Mouse (Mus musculus): ENCODE results near the gene Thap4. TPM values are rescaled to one million over a fixed set of nuclear protein-coding genes. Genes with fewer than 3 reads are reported as not detected.
"Not testable (repeated sequence)": the region's sequence is repeated elsewhere in the genome, so short reads cannot be mapped to it uniquely, and the experiment has no call there.

Thap4 gene
- polyA plus RNA-seq, 1 experiment from 2014 or later, result 75.3 TPM

GRCm38 (mm10) chr1:93769901-93770300 is 15.2 kb upstream of the Thap4 start:
- H3K36me3 ChIP-seq (ENCODE audit: insufficient read depth, low read length), result peaks cover 34% of the 10 kb centered on the region
- no peaks in the 10 kb centered on the region for H3K9me3 ChIP-seq (ENCODE audit: low read length)
- H3K27ac ChIP-seq (ENCODE audit: low read length), result no peak overlapping the region
- H3K4me3 ChIP-seq (ENCODE audit: low read length), result no peak overlapping the region
- 90% methylated on average over 3 of the region's 3 CpGs for WGBS
- H3K4me1 ChIP-seq (ENCODE audit: insufficient read depth, low read length), result no peaks in the 10 kb centered on the region; the same call in 1 of the 2 replicates
- no peak overlapping the region for H3K4me2 ChIP-seq (replicated peaks; ENCODE audit: low read depth, low read length)
- ATAC-seq (ENCODE audit: low FRiP score, low TSS enrichment), result no peak
- H3K9ac ChIP-seq (replicated peaks; ENCODE audit: low read length), result no peak overlapping the region
- H3K27me3 ChIP-seq (ENCODE audit: insufficient read depth, low read length), result no peaks in the 10 kb centered on the region

DNA sequence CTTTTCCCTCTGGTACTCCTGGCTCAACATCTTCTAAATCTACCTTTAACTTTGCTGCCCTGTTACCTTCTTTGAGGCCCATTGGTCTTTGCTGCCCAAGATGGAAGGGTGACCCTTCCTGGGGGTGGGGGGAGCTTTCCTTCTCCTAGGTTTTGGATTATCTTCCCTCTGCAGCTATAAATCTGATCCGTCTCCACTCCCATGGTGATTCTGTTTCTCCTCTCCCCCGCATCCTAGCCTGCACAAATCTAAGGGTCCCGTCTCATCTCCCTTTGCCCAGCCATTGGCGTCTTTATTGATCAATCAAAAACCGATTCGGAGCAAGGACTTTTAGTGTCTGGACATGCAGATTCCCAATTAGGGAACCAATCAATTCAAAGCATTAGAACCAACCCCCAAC is 12.9 kb upstream of the Thap4 start:
- WGBS, result 58% methylated on average over 6 of the region's 6 CpGs

DNA sequence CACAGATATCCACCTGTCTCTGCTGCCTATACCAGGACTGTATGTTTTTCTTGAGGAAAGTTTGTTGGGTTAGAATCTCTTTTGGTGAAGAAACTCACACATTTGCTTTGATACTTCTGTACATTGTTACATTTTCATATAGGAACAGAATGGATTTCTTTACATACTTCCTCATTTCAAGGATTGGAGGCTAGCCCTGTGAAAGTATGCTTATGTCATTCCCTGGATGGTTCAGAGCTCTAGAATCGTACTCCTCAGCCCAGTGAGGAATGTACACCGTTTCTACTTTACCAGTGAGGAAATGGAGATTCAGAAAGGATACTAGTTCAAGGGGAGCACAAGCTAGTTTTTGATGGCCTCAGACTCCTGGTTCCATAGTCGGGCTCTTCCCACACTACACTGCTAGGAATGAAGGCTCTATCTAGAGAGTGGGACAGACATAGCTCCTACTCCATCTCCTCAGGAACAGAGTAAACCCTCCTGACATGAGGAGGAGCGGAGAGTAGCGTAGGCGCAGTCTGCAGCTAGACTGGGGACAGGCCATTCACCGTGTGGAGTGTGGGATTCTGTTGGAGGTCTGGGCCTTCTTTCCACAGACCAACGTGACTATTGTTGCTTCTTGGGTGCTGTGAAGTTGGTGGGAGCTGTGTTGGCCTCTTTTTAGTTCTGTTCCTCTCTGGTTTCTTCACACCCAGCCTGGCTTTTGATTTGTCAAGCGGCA is 10.4 kb upstream of the Thap4 start:
- Histone ChIP-seq H3K36me3 (ENCODE audit: insufficient read depth, low read length) (peaks cover 17% of the 10 kb centered on the region), H3K9me3 (ENCODE audit: low read length) (no peaks in the 10 kb centered on the region), H3K9ac (replicated peaks; ENCODE audit: low read length) (no peak overlapping the region), H3K4me3 (ENCODE audit: low read length) (no peak overlapping the region), H3K4me1 (ENCODE audit: insufficient read depth, low read length) (no peaks in the 10 kb centered on the region; the same call in 1 of the 2 replicates), H3K4me2 (replicated peaks; ENCODE audit: low read depth, low read length) (no peak overlapping the region), H3K27ac (ENCODE audit: low read length) (no peak overlapping the region), H3K27me3 (ENCODE audit: insufficient read depth, low read length) (no peaks in the 10 kb centered on the region)
- 93% methylated on average over 9 of the region's 9 CpGs for WGBS
- ATAC-seq (ENCODE audit: low FRiP score, low TSS enrichment), result no peak

More for the DNA sequence above, 12.9 kb upstream of the Thap4 start:
- peak; percentile 47; the same call in 1 of the 2 replicates for ATAC-seq (ENCODE audit: low FRiP score, low TSS enrichment)
- Histone ChIP-seq H3K4me1 (ENCODE audit: insufficient read depth, low read length) (no peaks in the 10 kb centered on the region; the same call in 1 of the 2 replicates), H3K9me3 (ENCODE audit: low read length) (no peaks in the 10 kb centered on the region), H3K4me3 (ENCODE audit: low read length) (no peak overlapping the region), H3K27ac (ENCODE audit: low read length) (no peak overlapping the region), H3K9ac (replicated peaks; ENCODE audit: low read length) (no peak overlapping the region), H3K36me3 (ENCODE audit: insufficient read depth, low read length) (peaks cover 20% of the 10 kb centered on the region), H3K27me3 (ENCODE audit: insufficient read depth, low read length) (no peaks in the 10 kb centered on the region), H3K4me2 (replicated peaks; ENCODE audit: low read depth, low read length) (no peak overlapping the region)

DNA sequence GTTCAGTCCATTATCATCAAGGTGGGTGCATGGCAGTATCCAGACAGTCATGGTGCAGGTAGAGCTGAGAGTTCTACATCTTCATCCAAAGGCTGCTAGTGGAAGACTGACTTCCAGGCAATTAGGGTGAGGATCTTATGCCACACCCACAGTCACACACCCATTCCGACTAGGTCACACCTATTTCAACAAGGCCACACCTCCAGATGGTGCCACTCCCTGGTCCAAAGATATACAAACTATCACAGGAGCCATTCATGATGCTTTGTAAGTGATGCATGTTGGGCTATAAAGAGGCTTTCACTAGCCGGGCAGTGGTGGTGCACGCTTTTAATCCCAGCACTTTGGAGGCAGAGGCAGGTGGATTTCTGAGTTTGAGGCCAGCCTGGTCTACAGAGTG is 8.9 kb upstream of the Thap4 start:
- ATAC-seq (ENCODE audit: low FRiP score, low TSS enrichment); H3K4me1 ChIP-seq (ENCODE audit: insufficient read depth, low read length); H3K36me3 ChIP-seq (ENCODE audit: insufficient read depth, low read length); H3K9ac ChIP-seq (replicated peaks; ENCODE audit: low read length); H3K9me3 ChIP-seq (ENCODE audit: low read length); H3K4me2 ChIP-seq (replicated peaks; ENCODE audit: low read depth, low read length); H3K27me3 ChIP-seq (ENCODE audit: insufficient read depth, low read length); H3K4me3 ChIP-seq (ENCODE audit: low read length); H3K27ac ChIP-seq (ENCODE audit: low read length): not testable (repeated sequence)
- 91% methylated on average over 3 of the region's 3 CpGs for WGBS

DNA sequence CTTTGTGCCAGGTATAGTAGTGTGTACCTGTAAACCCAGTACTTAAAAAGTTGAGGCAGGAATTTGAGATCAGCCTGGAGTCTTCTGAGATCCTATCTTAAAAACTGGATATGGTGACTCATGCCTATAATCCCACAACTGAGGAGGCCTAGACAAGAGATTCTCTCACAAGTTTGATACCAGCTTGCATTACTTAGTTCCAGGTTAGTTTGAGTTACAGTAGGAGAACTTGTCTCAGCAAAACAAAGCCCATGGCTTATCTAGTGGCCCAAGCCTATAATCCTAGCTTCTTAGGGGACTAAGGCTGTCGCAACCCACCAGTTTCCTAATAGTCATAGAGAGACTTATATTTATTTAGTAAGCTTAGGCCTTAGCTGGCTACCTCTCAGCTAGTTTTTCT is 5.4 kb upstream of the Thap4 start:
- 95% methylated on average over 1 of the region's 1 CpGs for WGBS
- no peaks in the 10 kb centered on the region for H3K27me3 ChIP-seq (ENCODE audit: insufficient read depth, low read length)
- no peak overlapping the region for H3K4me2 ChIP-seq (replicated peaks; ENCODE audit: low read depth, low read length)
- no peaks in the 10 kb centered on the region for H3K9me3 ChIP-seq (ENCODE audit: low read length)
- no peak for ATAC-seq (ENCODE audit: low FRiP score, low TSS enrichment)
- peaks cover 11% of the 10 kb centered on the region for H3K4me1 ChIP-seq (ENCODE audit: insufficient read depth, low read length)
- H3K9ac ChIP-seq (replicated peaks; ENCODE audit: low read length), result no peak overlapping the region
- H3K4me3 ChIP-seq (ENCODE audit: low read length), result no peak overlapping the region
- no peaks in the 10 kb centered on the region for H3K36me3 ChIP-seq (ENCODE audit: insufficient read depth, low read length)
- no peak overlapping the region for H3K27ac ChIP-seq (ENCODE audit: low read length)

DNA sequence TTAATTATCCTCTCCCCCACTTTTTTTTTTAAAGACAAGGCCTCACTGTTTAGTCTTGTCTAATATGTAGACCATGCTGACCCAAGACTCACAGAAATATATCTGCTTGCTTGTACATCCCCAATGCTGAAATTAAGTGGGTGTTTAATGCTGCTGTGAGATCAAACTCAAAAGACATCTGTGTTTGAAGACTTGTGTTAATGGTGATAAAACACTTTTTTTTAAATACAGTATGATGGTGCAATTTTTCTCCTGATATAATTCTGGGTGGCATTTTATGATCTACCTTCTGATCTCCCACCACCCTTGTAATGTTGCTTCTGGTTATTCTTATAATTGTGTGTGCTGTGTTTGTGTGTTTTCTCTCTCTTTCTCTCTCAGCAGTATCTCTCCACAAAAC is 1.5 kb upstream of the Thap4 start:
- no peak for ATAC-seq (ENCODE audit: low FRiP score, low TSS enrichment)
- Histone ChIP-seq H3K27me3 (ENCODE audit: insufficient read depth, low read length) (no peaks in the 10 kb centered on the region), H3K27ac (ENCODE audit: low read length) (no peak overlapping the region), H3K36me3 (ENCODE audit: insufficient read depth, low read length) (no peaks in the 10 kb centered on the region), H3K9ac (replicated peaks; ENCODE audit: low read length) (no peak overlapping the region), H3K4me3 (ENCODE audit: low read length) (no peak overlapping the region), H3K9me3 (ENCODE audit: low read length) (no peaks in the 10 kb centered on the region), H3K4me2 (replicated peaks; ENCODE audit: low read depth, low read length) (peak overlapping the region; percentile 61), H3K4me1 (ENCODE audit: insufficient read depth, low read length) (peaks cover 19% of the 10 kb centered on the region)

DNA sequence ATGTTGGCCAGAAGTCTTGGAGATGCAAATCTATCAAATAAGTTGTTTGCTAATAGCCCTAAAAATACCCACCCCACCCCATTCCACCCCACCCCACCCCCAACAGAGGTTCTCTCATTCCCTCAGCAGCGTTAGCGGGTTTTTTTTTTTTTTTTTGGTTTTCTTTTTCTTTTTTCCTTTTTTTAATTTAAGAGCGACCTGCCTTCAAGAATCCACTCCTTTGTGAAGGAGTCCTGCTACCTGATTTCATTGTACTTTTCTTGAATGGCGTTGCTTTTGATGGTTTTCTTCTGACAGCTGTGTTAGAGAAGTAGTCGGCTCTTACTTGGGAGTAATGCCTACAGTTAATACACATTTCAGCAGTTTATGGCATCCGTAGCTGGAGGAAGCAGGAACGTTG is 954 bp upstream of the Thap4 start:
- no peaks in the 10 kb centered on the region; the same call in 1 of the 2 replicates for H3K36me3 ChIP-seq (ENCODE audit: insufficient read depth, low read length)
- H3K27me3 ChIP-seq (ENCODE audit: insufficient read depth, low read length), result no peaks in the 10 kb centered on the region
- ATAC-seq (ENCODE audit: low FRiP score, low TSS enrichment), result no peak
- WGBS, result 14% methylated on average over 7 of the region's 7 CpGs
- H3K4me1 ChIP-seq (ENCODE audit: insufficient read depth, low read length), result peaks cover 19% of the 10 kb centered on the region
- peak overlapping the region; percentile 97 for H3K4me3 ChIP-seq (ENCODE audit: low read length)
- no peak overlapping the region for H3K27ac ChIP-seq (ENCODE audit: low read length)
- H3K9ac ChIP-seq (replicated peaks; ENCODE audit: low read length), result peak overlapping the region; percentile 89
- no peaks in the 10 kb centered on the region for H3K9me3 ChIP-seq (ENCODE audit: low read length)
- H3K4me2 ChIP-seq (replicated peaks; ENCODE audit: low read depth, low read length), result peak overlapping the region; percentile 61

GRCm38 (mm10) chr1:93755291-93755610 is 587 bp upstream of the Thap4 start:
- no peak for ATAC-seq (ENCODE audit: low FRiP score, low TSS enrichment)
- peaks cover 19% of the 10 kb centered on the region for H3K4me1 ChIP-seq (ENCODE audit: insufficient read depth, low read length)
- under 1% methylated on average over 13 of the region's 13 CpGs for WGBS
- peak overlapping the region; percentile 92 for H3K27ac ChIP-seq (ENCODE audit: low read length)
- H3K27me3 ChIP-seq (ENCODE audit: insufficient read depth, low read length), result no peaks in the 10 kb centered on the region
- H3K4me3 ChIP-seq (ENCODE audit: low read length), result peak overlapping the region; percentile 97
- H3K4me2 ChIP-seq (replicated peaks; ENCODE audit: low read depth, low read length), result peak overlapping the region; percentile 61
- H3K9ac ChIP-seq (replicated peaks; ENCODE audit: low read length), result peak overlapping the region; percentile 89
- H3K36me3 ChIP-seq (ENCODE audit: insufficient read depth, low read length), result peaks cover 2% of the 10 kb centered on the region
- no peaks in the 10 kb centered on the region for H3K9me3 ChIP-seq (ENCODE audit: low read length)

DNA sequence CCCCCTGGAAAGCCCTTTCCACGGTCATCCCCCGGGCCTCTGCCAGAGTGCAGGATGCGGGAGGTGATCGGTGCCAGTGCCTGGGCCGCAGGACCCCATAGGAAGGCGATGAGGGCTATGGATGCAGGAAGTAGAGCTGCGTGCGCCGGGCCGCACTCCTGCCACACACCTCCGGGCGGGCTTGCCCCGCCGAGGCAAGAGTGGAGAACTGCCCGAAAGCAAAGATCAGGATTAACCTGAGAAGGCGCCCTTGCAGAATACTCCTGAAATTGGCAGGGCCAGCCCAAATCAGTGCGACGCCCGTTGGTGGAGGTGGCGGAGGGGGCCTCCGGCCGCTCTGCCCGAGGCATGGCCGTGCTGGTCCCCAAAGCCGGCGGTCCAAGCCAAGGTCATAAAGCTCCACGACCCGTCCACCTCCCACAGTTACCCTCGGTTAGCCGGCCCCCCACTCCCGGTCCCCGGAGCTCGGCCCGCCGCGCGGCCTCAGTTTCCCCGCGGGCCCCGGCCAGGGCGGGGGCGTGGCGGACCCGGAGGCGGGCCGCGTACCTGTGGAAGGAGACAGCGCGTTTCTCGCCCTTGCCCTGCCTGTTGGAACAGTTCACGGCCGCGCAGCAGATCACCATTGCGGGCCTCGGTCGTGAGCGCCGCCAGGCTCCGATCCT is 622 bp downstream of the Thap4 start:
- peaks cover 19% of the 10 kb centered on the region for H3K4me1 ChIP-seq (ENCODE audit: insufficient read depth, low read length)
- WGBS, result 0% methylated on average over 54 of the region's 59 CpGs
- peak overlapping the region; percentile 89 for H3K9ac ChIP-seq (replicated peaks; ENCODE audit: low read length)
- no peaks in the 10 kb centered on the region for H3K9me3 ChIP-seq (ENCODE audit: low read length)
- H3K36me3 ChIP-seq (ENCODE audit: insufficient read depth, low read length), result peaks cover 14% of the 10 kb centered on the region
- H3K4me3 ChIP-seq (ENCODE audit: low read length), result peak overlapping the region; percentile 97
- peak; percentile 49 for ATAC-seq (ENCODE audit: low FRiP score, low TSS enrichment)
- peak overlapping the region; percentile 92 for H3K27ac ChIP-seq (ENCODE audit: low read length)
- H3K27me3 ChIP-seq (ENCODE audit: insufficient read depth, low read length), result no peaks in the 10 kb centered on the region
- H3K4me2 ChIP-seq (replicated peaks; ENCODE audit: low read depth, low read length), result peak overlapping the region; percentile 83

DNA sequence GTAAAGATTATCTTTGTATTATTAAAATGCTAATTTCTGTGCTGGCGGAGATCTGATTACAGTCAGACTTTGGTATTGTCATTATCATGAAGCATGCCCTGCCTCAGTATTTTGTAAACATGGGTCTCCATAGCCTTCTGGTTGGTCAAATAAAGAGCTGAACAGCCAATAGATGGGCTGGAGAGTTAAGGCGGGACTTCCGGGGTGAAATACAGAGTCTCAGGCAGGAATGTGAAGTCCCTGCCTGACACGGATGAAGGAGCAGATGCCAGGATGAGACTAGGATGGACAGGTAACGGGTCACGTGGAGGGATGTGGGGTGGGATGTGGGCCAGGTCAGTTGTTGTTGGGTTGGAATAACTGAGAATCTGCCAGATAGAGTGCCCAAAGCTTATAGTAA is 3.4 kb downstream of the Thap4 start, which contains the start of gene Atg4b:
Gene Atg4b (plus strand): TSS at position 211 of the 400 bp plus-strand sequence.
- H3K9ac ChIP-seq (replicated peaks; ENCODE audit: low read length), result no peak within 1 kb of the TSS
- no peaks in the 10 kb centered on the region for H3K27me3 ChIP-seq (ENCODE audit: insufficient read depth, low read length)
- peaks cover 16% of the 10 kb centered on the region for H3K4me1 ChIP-seq (ENCODE audit: insufficient read depth, low read length)
- no peak within 1 kb of the TSS for H3K4me3 ChIP-seq (ENCODE audit: low read length)
- H3K36me3 ChIP-seq (ENCODE audit: insufficient read depth, low read length), result peaks cover 20% of the 10 kb centered on the region
- 85% methylated on average over 6 of the region's 6 CpGs for WGBS
- H3K4me2 ChIP-seq (replicated peaks; ENCODE audit: low read depth, low read length), result no peak within 1 kb of the TSS
- H3K27ac ChIP-seq (ENCODE audit: low read length), result no peak within 1 kb of the TSS
- ATAC-seq (ENCODE audit: low FRiP score, low TSS enrichment), result no peak
- no peaks in the 10 kb centered on the region for H3K9me3 ChIP-seq (ENCODE audit: low read length)

Measured in kidney, embryonic 16.5 days (tissue).